Mouse (Mus musculus) C2C12 (cell line): Measurements from ENCODE around the gene Aak1. TPM values are rescaled to one million over a fixed set of nuclear protein-coding genes. Genes with fewer than 3 reads are reported as not detected.
"Not testable (repeated sequence)": the region's sequence is repeated elsewhere in the genome, so short reads cannot be mapped to it uniquely, and the experiment has no call there.

Experiments
- H3K27me3 ChIP-seq: one replicate; pipeline ENCODE4 v1.6.1; 2011; ENCODE audit not compliant: control insufficient read depth, insufficient read depth, insufficient read length
- H3K36me3 ChIP-seq: one replicate; pipeline ENCODE4 v1.6.1; 2011; ENCODE audit not compliant: control insufficient read depth, insufficient read depth
- H3K4me3 ChIP-seq: one replicate; pipeline ENCODE4 v1.5.1; 2011; ENCODE audit warnings: mild to moderate bottlenecking, control low read depth; ENCODE audit not compliant: poor library complexity, insufficient read depth, severe bottlenecking
- H3K79me2 ChIP-seq: one replicate; pipeline ENCODE4 v1.6.1; 2011; ENCODE audit not compliant: control insufficient read depth, insufficient read depth
- H3K79me3 ChIP-seq: one replicate; pipeline ENCODE4 v1.6.1; 2011; ENCODE audit warnings: low read depth, control low read depth
- H3ac ChIP-seq: one replicate; pipeline ENCODE3; 2011; ENCODE audit warnings: low read depth; ENCODE audit not compliant: control insufficient read depth, insufficient read length
- CEBPB ChIP-seq: IDR thresholded peaks from one replicate; pipeline ENCODE4 v1.6.1; 2011; ENCODE audit warnings: low read depth, mild to moderate bottlenecking, control low read depth, moderate library complexity
- CTCF ChIP-seq: IDR thresholded peaks from one replicate; pipeline ENCODE4 v1.5.1; 2011; ENCODE audit not compliant: control insufficient read depth, insufficient read depth, insufficient read length
- FOSL1 ChIP-seq: IDR thresholded peaks from one replicate; pipeline ENCODE4 v1.8.0; 2011; ENCODE audit warnings: mild to moderate bottlenecking, low read length; ENCODE audit not compliant: poor library complexity, insufficient read depth, severe bottlenecking
- MAX ChIP-seq: IDR thresholded peaks from one replicate; pipeline ENCODE4 v1.6.1; 2011; ENCODE audit warnings: mild to moderate bottlenecking, control low read depth
- MYOD1 ChIP-seq: IDR thresholded peaks from one replicate; pipeline ENCODE4 v1.6.1; 2011; ENCODE audit warnings: low read depth; ENCODE audit not compliant: control insufficient read depth, insufficient read length
- MYOG ChIP-seq: IDR thresholded peaks from one replicate; pipeline ENCODE4 v1.6.1; 2011; ENCODE audit not compliant: control insufficient read depth, insufficient read length; ENCODE audit errors: extremely low read depth
- USF1 ChIP-seq: IDR thresholded peaks from one replicate; pipeline ENCODE4 v1.6.1; 2011; ENCODE audit warnings: low read depth, mild to moderate bottlenecking, control low read depth, moderate library complexity
- polyA plus RNA-seq: library from polyadenylated mRNA; unstranded; fragments of >200 nt; fragmentation: generic; extraction: Trizol; gene quantifications from one replicate; pipeline ENCODE4 v1.2.1, GENCODE M21; 2012; ENCODE audit warnings: missing spikeins

The Aak1 gene
- polyA plus RNA-seq, 1 experiment: 12.8 TPM

- H3ac ChIP-seq: no peak overlapping the region
- no peak overlapping the region for H3K4me3 ChIP-seq
- no peaks in the 10 kb centered on the region for H3K79me2 ChIP-seq
- peaks cover 64% of the 10 kb centered on the region for H3K36me3 ChIP-seq
- no peaks in the 10 kb centered on the region for H3K79me3 ChIP-seq
- no peaks in the 10 kb centered on the region for H3K27me3 ChIP-seq
- TF ChIP-seq CTCF: no peak
- no peak for TF ChIP-seq MYOG
- TF ChIP-seq MYOD1: no peak
- no peak for TF ChIP-seq MAX
- no peak for TF ChIP-seq FOSL1
- TF ChIP-seq CEBPB: no peak
- no peak for TF ChIP-seq USF1
These were observed 169.6 kb downstream of the Aak1 start for GRCm38 (mm10) chr6:87018874-87019273.

- H3ac ChIP-seq: no peak overlapping the region
- no peak for TF ChIP-seq CTCF
- no peak for TF ChIP-seq MYOG
- TF ChIP-seq MYOD1: no peak
- no peak for TF ChIP-seq CEBPB
- no peak for TF ChIP-seq USF1
- no peak for TF ChIP-seq MAX
- TF ChIP-seq FOSL1: no peak
- no peaks in the 10 kb centered on the region for H3K79me3 ChIP-seq
- peaks cover 59% of the 10 kb centered on the region for H3K36me3 ChIP-seq
- no peaks in the 10 kb centered on the region for H3K27me3 ChIP-seq
- H3K79me2 ChIP-seq: no peaks in the 10 kb centered on the region
- H3K4me3 ChIP-seq: no peak overlapping the region
These were observed 172.5 kb downstream of the Aak1 start for GRCm38 (mm10) chr6:87021791-87022190.

GRCm38 (mm10) chr6:87026980-87027379 lies 177.7 kb downstream of the Aak1 start:
- Histone ChIP-seq H3K79me2 (no peaks in the 10 kb centered on the region), H3K27me3 (no peaks in the 10 kb centered on the region), H3K79me3 (no peaks in the 10 kb centered on the region), H3K36me3 (peaks cover 40% of the 10 kb centered on the region), H3K4me3 (no peak overlapping the region), H3ac (no peak overlapping the region)
- TF ChIP-seq MYOG: no peak
- no peak for TF ChIP-seq USF1
- TF ChIP-seq MAX: no peak
- no peak for TF ChIP-seq CTCF
- no peak for TF ChIP-seq CEBPB
- TF ChIP-seq FOSL1: no peak

- H3K79me3 ChIP-seq: no peaks in the 10 kb centered on the region
- TF ChIP-seq USF1 (no peak), MYOG (no peak), CTCF (no peak), MYOD1 (no peak), MAX (no peak), CEBPB (no peak), FOSL1 (no peak)
- no peaks in the 10 kb centered on the region for H3K27me3 ChIP-seq
- H3K36me3 ChIP-seq: peaks cover 27% of the 10 kb centered on the region
- H3ac ChIP-seq: no peak overlapping the region
- no peaks in the 10 kb centered on the region for H3K79me2 ChIP-seq
- no peak overlapping the region for H3K4me3 ChIP-seq
These were observed 179.6 kb downstream of the Aak1 start for GRCm38 (mm10) chr6:87028881-87029280.

- H3K79me3 ChIP-seq, H3K4me3 ChIP-seq, H3K79me2 ChIP-seq, H3ac ChIP-seq, H3K27me3 ChIP-seq: not testable (repeated sequence)
- peaks cover 21% of the 10 kb centered on the region for H3K36me3 ChIP-seq
These were observed 182.0 kb downstream of the Aak1 start for GRCm38 (mm10) chr6:87031310-87031709.

GRCm38 (mm10) chr6:87032401-87032800 lies 183.1 kb downstream of the Aak1 start:
- Histone ChIP-seq H3K36me3 (peaks cover 17% of the 10 kb centered on the region), H3ac (no peak overlapping the region), H3K79me2 (no peaks in the 10 kb centered on the region), H3K27me3 (no peaks in the 10 kb centered on the region), H3K79me3 (no peaks in the 10 kb centered on the region), H3K4me3 (no peak overlapping the region)
- TF ChIP-seq CTCF (no peak), FOSL1 (no peak), USF1 (no peak), MAX (no peak), CEBPB (no peak), MYOG (no peak), MYOD1 (no peak)
